ENCODE assay signal across 10 mouse cellular contexts in the genomic region with DNA sequence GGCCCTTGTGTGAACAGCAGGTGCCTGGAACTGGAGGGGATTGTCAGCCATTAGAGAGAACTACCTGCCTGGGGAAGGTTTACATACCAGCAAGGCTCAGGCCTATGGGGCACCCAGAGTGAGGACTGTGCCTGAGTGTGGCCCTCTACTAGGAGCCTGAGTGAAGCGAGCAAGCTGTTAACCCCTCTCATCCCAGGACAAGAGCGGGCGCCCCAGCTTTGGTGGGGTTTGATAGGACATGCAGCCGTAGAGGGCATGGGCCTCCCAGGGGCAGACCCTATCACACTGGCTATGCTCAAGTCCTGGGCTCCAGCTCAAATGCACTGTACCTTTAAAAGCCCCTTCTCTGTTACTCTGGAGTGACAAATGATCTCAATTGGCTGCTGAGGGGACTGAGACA. TPM values are rescaled to one million over a fixed set of nuclear protein-coding genes. Genes with fewer than 3 reads are reported as not detected.
DNase-seq lines count a peak whose midpoint lies in the region; ATAC-seq and TF ChIP-seq lines count a peak whose summit lies in the region.
"Had no signal": no experiment of that assay in that cellular context is flagged by ENCODE, and none has a peak within 500 bp of the region (broad histone marks: within the 10 kb centered on the region; RNA-seq: fewer than 3 reads in every experiment).

No protein-coding gene starts in this region.

- no peak for TF ChIP-seq CTCF in hindbrain, postnatal 0 days (IDR thresholded peaks at IDR 0.05; ENCODE audit: low read depth)
- TF ChIP-seq CTCF in stomach, postnatal 0 days (IDR thresholded peaks at IDR 0.05; ENCODE audit: low read depth), result no peak

- H3K4me3 ChIP-seq in hindbrain, embryonic 10.5 days, result 0 out of 2 replicates have a peak overlapping the region, but pooled peaks have one; percentile 11
- no peak overlapping the region for H3K4me3 ChIP-seq in hindbrain, postnatal 0 days (ENCODE audit: low read length)
- H3K4me3 ChIP-seq in hindbrain, embryonic 14.5 days (replicated peaks; ENCODE audit: low read length), result no peak overlapping the region
- H3K4me3 ChIP-seq in stomach, postnatal 0 days (ENCODE audit: low read depth, low read length), result no peak overlapping the region

- H3K27me3 ChIP-seq in hindbrain, embryonic 10.5 days (ENCODE audit: insufficient read depth, poor library complexity, severe bottlenecking), result no peaks in the 10 kb centered on the region
- H3K27me3 ChIP-seq in hindbrain, postnatal 0 days (ENCODE audit: insufficient read depth, low read length), result no peaks in the 10 kb centered on the region
- H3K27me3 ChIP-seq in hindbrain, embryonic 14.5 days (ENCODE audit: control insufficient read depth, insufficient read depth, low read length), result no peaks in the 10 kb centered on the region
- no peaks in the 10 kb centered on the region for H3K27me3 ChIP-seq in stomach, postnatal 0 days (ENCODE audit: control insufficient read depth, insufficient read depth, low read length)

- H3K36me3 ChIP-seq in hindbrain, embryonic 10.5 days, result peaks cover 38% of the 10 kb centered on the region
- peaks cover 6% of the 10 kb centered on the region; the same call in 1 of the 2 replicates for H3K36me3 ChIP-seq in hindbrain, postnatal 0 days (ENCODE audit: insufficient read depth, low read length)
- H3K36me3 ChIP-seq in hindbrain, embryonic 14.5 days (replicated peaks; ENCODE audit: control insufficient read depth, insufficient read depth), result peaks cover 25% of the 10 kb centered on the region; the same call in 1 of the 2 replicates
- H3K36me3 ChIP-seq in stomach, postnatal 0 days (ENCODE audit: control insufficient read depth, insufficient read depth, low read length), result peaks cover 10% of the 10 kb centered on the region

- H3K9ac ChIP-seq in hindbrain, postnatal 0 days (replicated peaks; ENCODE audit: low read length), result no peak overlapping the region
- no peak overlapping the region for H3K9ac ChIP-seq in hindbrain, embryonic 14.5 days
- H3K9ac ChIP-seq in stomach, postnatal 0 days (ENCODE audit: low read length), result 0 out of 2 replicates have a peak overlapping the region, but pooled peaks have one; percentile 4

- no peak overlapping the region for H3K4me2 ChIP-seq in hindbrain, postnatal 0 days (ENCODE audit: low read depth, low read length)
- no peak overlapping the region for H3K4me2 ChIP-seq in hindbrain, embryonic 14.5 days (replicated peaks)
- H3K4me2 ChIP-seq in stomach, postnatal 0 days (replicated peaks; ENCODE audit: low read depth), result no peak overlapping the region

- no peaks in the 10 kb centered on the region for H3K9me3 ChIP-seq in hindbrain, embryonic 10.5 days
- no peaks in the 10 kb centered on the region for H3K9me3 ChIP-seq in hindbrain, postnatal 0 days (ENCODE audit: low read length)
- no peaks in the 10 kb centered on the region for H3K9me3 ChIP-seq in hindbrain, embryonic 14.5 days (ENCODE audit: control insufficient read depth, low read length)
- H3K9me3 ChIP-seq in stomach, postnatal 0 days (ENCODE audit: control insufficient read depth, low read length), result no peaks in the 10 kb centered on the region

- DNase-seq in hindbrain, embryonic 10.5 days (ENCODE audit: low spot score), result no peak
- no peak for DNase-seq in hindbrain, postnatal 0 days (ENCODE audit: low spot score)
- peak; percentile 45 for DNase-seq in retina, postnatal 1 day
- no peak for DNase-seq in retina, embryonic 14.5 days (ENCODE audit: low spot score)
- no peak for DNase-seq in hindbrain, embryonic 14.5 days (ENCODE audit: low spot score)
- DNase-seq in stomach, postnatal 0 days (ENCODE audit: low spot score), result no peak
- DNase-seq in adrenal gland, postnatal 14 days, result no peak
- DNase-seq in yolk sac, embryonic 10.5 days (ENCODE audit: low spot score), result no peak
- DNase-seq: cerebellum, postnatal 36 days had no signal

- WGBS in hindbrain, embryonic 10.5 days, result 71% methylated on average over 4 of the region's 4 CpGs
- 68% methylated on average over 4 of the region's 4 CpGs for WGBS in hindbrain, postnatal 0 days
- 78% methylated on average over 4 of the region's 4 CpGs for WGBS in hindbrain, embryonic 14.5 days
- WGBS in stomach, postnatal 0 days, result 71% methylated on average over 4 of the region's 4 CpGs

- H3K4me1 ChIP-seq in hindbrain, embryonic 10.5 days (replicated peaks), result peaks cover 84% of the 10 kb centered on the region
- H3K4me1 ChIP-seq in hindbrain, postnatal 0 days (ENCODE audit: insufficient read depth, low read length), result peaks cover 26% of the 10 kb centered on the region
- peaks cover 24% of the 10 kb centered on the region for H3K4me1 ChIP-seq in hindbrain, embryonic 14.5 days (replicated peaks; ENCODE audit: control insufficient read depth, insufficient read depth, low read length)
- H3K4me1 ChIP-seq in stomach, postnatal 0 days (replicated peaks; ENCODE audit: control insufficient read depth, insufficient read depth), result peaks cover 16% of the 10 kb centered on the region

- no peak for ATAC-seq in hindbrain, postnatal 0 days
- ATAC-seq in hindbrain, embryonic 14.5 days (ENCODE audit: low FRiP score), result no peak
- ATAC-seq in stomach, postnatal 0 days (ENCODE audit: low FRiP score, low TSS enrichment), result no peak

- TF ChIP-seq EP300 in stomach, postnatal 0 days (optimal IDR thresholded peaks at IDR 0.05), result no peak

- peak overlapping the region; percentile 66; the same call in 1 of the 2 replicates for H3K27ac ChIP-seq in hindbrain, embryonic 10.5 days
- no peak overlapping the region for H3K27ac ChIP-seq in hindbrain, postnatal 0 days
- peak overlapping the region; percentile 0; the same call in 1 of the 2 replicates for H3K27ac ChIP-seq in hindbrain, embryonic 14.5 days
- H3K27ac ChIP-seq in stomach, postnatal 0 days (replicated peaks), result 0 out of 2 replicates have a peak overlapping the region, but pooled peaks have one; percentile 30

RNA-seq across cellular contexts. Expression of a gene that starts 7.0 kb away (rescaled TPM):
- polyA plus RNA-seq in hindbrain, embryonic 10.5 days (2016; fragmentation: Nextera tagmentation; extraction: Ambion mirVana), result 60.7 and 62.7 TPM in 2 replicates
- 49.6 and 50.6 TPM in 2 replicates for total RNA-seq in hindbrain, postnatal 0 days (2014; rRNA removed)
- 52.9 and 54.3 TPM in 2 replicates for polyA plus RNA-seq in hindbrain, postnatal 0 days (2015; fragmentation: Nextera tagmentation; extraction: Ambion mirVana)
- polyA plus RNA-seq in hindbrain, embryonic 14.5 days (2014; fragmentation: Nextera tagmentation; extraction: Ambion mirVana), result 54.6 and 64.8 TPM in 2 replicates
- 47.0 and 49.2 TPM in 2 replicates for polyA plus RNA-seq in stomach, postnatal 0 days (2015; fragmentation: Nextera tagmentation; extraction: Ambion mirVana)
- 166 and 173 TPM in 2 replicates for total RNA-seq in adrenal gland, postnatal 14 days (2021)

RNA-seq across cellular contexts. Expression of a gene that starts 7.1 kb away (rescaled TPM):
- polyA plus RNA-seq in hindbrain, embryonic 10.5 days (2016; fragmentation: Nextera tagmentation; extraction: Ambion mirVana), result 10.3 and 12.6 TPM in 2 replicates
- total RNA-seq in hindbrain, postnatal 0 days (2014; rRNA removed), result 18.4 and 18.8 TPM in 2 replicates
- polyA plus RNA-seq in hindbrain, postnatal 0 days (2015; fragmentation: Nextera tagmentation; extraction: Ambion mirVana), result 6.1 and 7.3 TPM in 2 replicates
- 6.4 and 6.6 TPM in 2 replicates for polyA plus RNA-seq in hindbrain, embryonic 14.5 days (2014; fragmentation: Nextera tagmentation; extraction: Ambion mirVana)
- 8.8 and 9.6 TPM in 2 replicates for polyA plus RNA-seq in stomach, postnatal 0 days (2015; fragmentation: Nextera tagmentation; extraction: Ambion mirVana)
- total RNA-seq in adrenal gland, postnatal 14 days (2021), result 11.4 and 14.9 TPM in 2 replicates
- total RNA-seq: megakaryocyte, adult 5-6 weeks had no signal

RNA-seq across cellular contexts. Expression of a gene that starts 22.0 kb away (rescaled TPM):
- polyA plus RNA-seq in hindbrain, embryonic 10.5 days (2016; fragmentation: Nextera tagmentation; extraction: Ambion mirVana), result 88.0 and 131 TPM in 2 replicates
- 25.4 and 88.3 TPM in 2 replicates for total RNA-seq in hindbrain, postnatal 0 days (2014; rRNA removed)
- 135 and 140 TPM in 2 replicates for polyA plus RNA-seq in hindbrain, postnatal 0 days (2015; fragmentation: Nextera tagmentation; extraction: Ambion mirVana)
- 174 and 193 TPM in 2 replicates for polyA plus RNA-seq in hindbrain, embryonic 14.5 days (2014; fragmentation: Nextera tagmentation; extraction: Ambion mirVana)
- polyA plus RNA-seq in stomach, postnatal 0 days (2015; fragmentation: Nextera tagmentation; extraction: Ambion mirVana), result 65.4 and 71.9 TPM in 2 replicates
- 108 and 140 TPM in 2 replicates for total RNA-seq in adrenal gland, postnatal 14 days (2021)

RNA-seq across cellular contexts. Expression of a gene that starts 32.7 kb away (rescaled TPM):
- 24.4 and 25.5 TPM in 2 replicates for polyA plus RNA-seq in hindbrain, embryonic 10.5 days (2016; fragmentation: Nextera tagmentation; extraction: Ambion mirVana)
- 41.4 and 43.3 TPM in 2 replicates for total RNA-seq in hindbrain, postnatal 0 days (2014; rRNA removed)
- 29.1 and 30.2 TPM in 2 replicates for polyA plus RNA-seq in hindbrain, postnatal 0 days (2015; fragmentation: Nextera tagmentation; extraction: Ambion mirVana)
- polyA plus RNA-seq in hindbrain, embryonic 14.5 days (2014; fragmentation: Nextera tagmentation; extraction: Ambion mirVana), result 24.1 and 27.2 TPM in 2 replicates
- 7.6 and 8.1 TPM in 2 replicates for polyA plus RNA-seq in stomach, postnatal 0 days (2015; fragmentation: Nextera tagmentation; extraction: Ambion mirVana)
- total RNA-seq in adrenal gland, postnatal 14 days (2021), result 33.6 and 38.7 TPM in 2 replicates

RNA-seq across cellular contexts. Expression of a gene that starts 52.3 kb away (rescaled TPM):
- polyA plus RNA-seq in hindbrain, embryonic 10.5 days (2016; fragmentation: Nextera tagmentation; extraction: Ambion mirVana), result 27.3 and 27.9 TPM in 2 replicates
- total RNA-seq in hindbrain, postnatal 0 days (2014; rRNA removed), result 25.8 and 28.2 TPM in 2 replicates
- polyA plus RNA-seq in hindbrain, postnatal 0 days (2015; fragmentation: Nextera tagmentation; extraction: Ambion mirVana), result 12.0 and 12.5 TPM in 2 replicates
- 18.1 and 19.0 TPM in 2 replicates for polyA plus RNA-seq in hindbrain, embryonic 14.5 days (2014; fragmentation: Nextera tagmentation; extraction: Ambion mirVana)
- polyA plus RNA-seq in stomach, postnatal 0 days (2015; fragmentation: Nextera tagmentation; extraction: Ambion mirVana), result 11.6 and 11.7 TPM in 2 replicates
- total RNA-seq in adrenal gland, postnatal 14 days (2021), result 23.7 and 25.1 TPM in 2 replicates
